Mouse (Mus musculus): ENCODE data around the gene Rgmb. TPM values are rescaled to one million over a fixed set of nuclear protein-coding genes. Genes with fewer than 3 reads are reported as not detected.

Gene Rgmb
- polyA plus RNA-seq, 1 experiment = not detected

GRCm38 (mm10) chr17:15831810-15832209 lies 971 bp upstream of the Rgmb start:
- Histone ChIP-seq H3K4me1 (ENCODE audit: control insufficient read depth) (no peaks in the 10 kb centered on the region), H3K27me3 (ENCODE audit: control insufficient read depth) (peaks cover 57% of the 10 kb centered on the region), H3K4me3 (replicated peaks) (no peak overlapping the region), H3K36me3 (ENCODE audit: control insufficient read depth) (no peaks in the 10 kb centered on the region), H3K9me3 (ENCODE audit: control insufficient read depth, low read length) (peaks cover 3% of the 10 kb centered on the region; the same call in 1 of the 2 replicates)
- TF ChIP-seq TAL1 (IDR thresholded peaks at IDR 0.05; ENCODE audit: low read length) = no peak
- no peak for TF ChIP-seq GATA1 (IDR thresholded peaks at IDR 0.05; ENCODE audit: low read length)

- Histone ChIP-seq H3K27me3 (ENCODE audit: control insufficient read depth) (peaks cover 72% of the 10 kb centered on the region), H3K4me1 (ENCODE audit: control insufficient read depth) (peaks cover 6% of the 10 kb centered on the region), H3K4me3 (replicated peaks) (no peak overlapping the region), H3K36me3 (ENCODE audit: control insufficient read depth) (no peaks in the 10 kb centered on the region), H3K9me3 (ENCODE audit: control insufficient read depth, low read length) (peaks cover 9% of the 10 kb centered on the region)
- TF ChIP-seq TAL1 (IDR thresholded peaks at IDR 0.05; ENCODE audit: low read length) = no peak
- no peak for TF ChIP-seq GATA1 (IDR thresholded peaks at IDR 0.05; ENCODE audit: low read length)
These were observed 571 bp downstream of the Rgmb start for GRCm38 (mm10) chr17:15830171-15830765.

GRCm38 (mm10) chr17:15829198-15830170 lies 1.4 kb downstream of the Rgmb start:
- Histone ChIP-seq H3K4me1 (ENCODE audit: control insufficient read depth) (peaks cover 6% of the 10 kb centered on the region), H3K9me3 (ENCODE audit: control insufficient read depth, low read length) (peaks cover 9% of the 10 kb centered on the region), H3K36me3 (ENCODE audit: control insufficient read depth) (no peaks in the 10 kb centered on the region), H3K27me3 (ENCODE audit: control insufficient read depth) (peaks cover 80% of the 10 kb centered on the region), H3K4me3 (replicated peaks) (no peak overlapping the region)
- TF ChIP-seq TAL1 (IDR thresholded peaks at IDR 0.05; ENCODE audit: low read length) = no peak
- no peak for TF ChIP-seq GATA1 (IDR thresholded peaks at IDR 0.05; ENCODE audit: low read length)

GRCm38 (mm10) chr17:15828131-15828917 lies 2.5 kb downstream of the Rgmb start:
- H3K36me3 ChIP-seq (ENCODE audit: control insufficient read depth) = no peaks in the 10 kb centered on the region
- TF ChIP-seq GATA1 (IDR thresholded peaks at IDR 0.05; ENCODE audit: low read length) (no peak), TAL1 (IDR thresholded peaks at IDR 0.05; ENCODE audit: low read length) (no peak)
- H3K27me3 ChIP-seq (ENCODE audit: control insufficient read depth) = peaks cover 90% of the 10 kb centered on the region
- no peak overlapping the region for H3K4me3 ChIP-seq (replicated peaks)
- peaks cover 9% of the 10 kb centered on the region for H3K9me3 ChIP-seq (ENCODE audit: control insufficient read depth, low read length)
- H3K4me1 ChIP-seq (ENCODE audit: control insufficient read depth) = peaks cover 6% of the 10 kb centered on the region

- Histone ChIP-seq H3K27me3 (ENCODE audit: control insufficient read depth) (peaks cover 86% of the 10 kb centered on the region), H3K4me1 (ENCODE audit: control insufficient read depth) (peaks cover 6% of the 10 kb centered on the region), H3K4me3 (replicated peaks) (peak overlapping the region; percentile 20), H3K9me3 (ENCODE audit: control insufficient read depth, low read length) (peaks cover 9% of the 10 kb centered on the region), H3K36me3 (ENCODE audit: control insufficient read depth) (no peaks in the 10 kb centered on the region)
- TF ChIP-seq GATA1 (IDR thresholded peaks at IDR 0.05; ENCODE audit: low read length) (no peak), TAL1 (IDR thresholded peaks at IDR 0.05; ENCODE audit: low read length) (no peak)
These were observed 3.9 kb downstream of the Rgmb start for GRCm38 (mm10) chr17:15826928-15827327.

- Histone ChIP-seq H3K36me3 (ENCODE audit: control insufficient read depth) (no peaks in the 10 kb centered on the region), H3K4me1 (ENCODE audit: control insufficient read depth) (peaks cover 6% of the 10 kb centered on the region), H3K27me3 (ENCODE audit: control insufficient read depth) (peaks cover 83% of the 10 kb centered on the region), H3K4me3 (replicated peaks) (peak overlapping the region; percentile 49), H3K9me3 (ENCODE audit: control insufficient read depth, low read length) (peaks cover 9% of the 10 kb centered on the region)
- no peak for TF ChIP-seq GATA1 (IDR thresholded peaks at IDR 0.05; ENCODE audit: low read length)
- TF ChIP-seq TAL1 (IDR thresholded peaks at IDR 0.05; ENCODE audit: low read length) = no peak
These were observed 4.4 kb downstream of the Rgmb start for GRCm38 (mm10) chr17:15826444-15826909.

- Histone ChIP-seq H3K36me3 (ENCODE audit: control insufficient read depth) (no peaks in the 10 kb centered on the region), H3K27me3 (ENCODE audit: control insufficient read depth) (peaks cover 76% of the 10 kb centered on the region), H3K4me3 (replicated peaks) (peak overlapping the region; percentile 49), H3K9me3 (ENCODE audit: control insufficient read depth, low read length) (peaks cover 7% of the 10 kb centered on the region), H3K4me1 (ENCODE audit: control insufficient read depth) (peaks cover 6% of the 10 kb centered on the region)
- TF ChIP-seq TAL1 (IDR thresholded peaks at IDR 0.05; ENCODE audit: low read length) = no peak
These were observed 5.1 kb downstream of the Rgmb start for GRCm38 (mm10) chr17:15825481-15826396.

- Histone ChIP-seq H3K36me3 (ENCODE audit: control insufficient read depth) (no peaks in the 10 kb centered on the region), H3K27me3 (ENCODE audit: control insufficient read depth) (peaks cover 67% of the 10 kb centered on the region), H3K4me1 (ENCODE audit: control insufficient read depth) (peaks cover 6% of the 10 kb centered on the region), H3K4me3 (replicated peaks) (no peak overlapping the region), H3K9me3 (ENCODE audit: control insufficient read depth, low read length) (peaks cover 6% of the 10 kb centered on the region)
- TF ChIP-seq TAL1 (IDR thresholded peaks at IDR 0.05; ENCODE audit: low read length) (no peak), GATA1 (IDR thresholded peaks at IDR 0.05; ENCODE audit: low read length) (no peak)
These were observed 6.0 kb downstream of the Rgmb start for GRCm38 (mm10) chr17:15824854-15825253.

All from erythroblast, embryonic 14.5 days (primary cell).